Mouse (Mus musculus): Measurements from ENCODE around the gene Pfkm.

- TF ChIP-seq POLR2A (IDR thresholded peaks at IDR 0.05; ENCODE audit: extremely low read depth, insufficient read depth, low read length), result no peak
- TF ChIP-seq CTCF (IDR thresholded peaks at IDR 0.05; ENCODE audit: low read depth, low read length), result no peak
Measured at GRCm38 (mm10) chr15:98134666-98135065, 42.3 kb downstream of the Pfkm start.

Data from liver, adult 2 months (tissue).